Mouse (Mus musculus) testis, adult 2 months (tissue): ENCODE results near the gene Oard1.

Experiments used
- CTCF ChIP-seq: fragments of 200-500 bp; IDR thresholded peaks from 2 replicates; pipeline ENCODE4 v1.5.1; 2012; ENCODE audit warnings: low read depth, mild to moderate bottlenecking, inconsistent platforms, low read length, moderate library complexity; ENCODE audit not compliant: control insufficient read depth, insufficient read depth, insufficient replicate concordance
- POLR2A ChIP-seq: fragments of 200-500 bp; IDR thresholded peaks from 2 replicates; pipeline ENCODE4 v1.6.1; 2012; ENCODE audit warnings: low read depth, mild to moderate bottlenecking, inconsistent platforms, low read length, moderate library complexity; ENCODE audit not compliant: control insufficient read depth

DNA sequence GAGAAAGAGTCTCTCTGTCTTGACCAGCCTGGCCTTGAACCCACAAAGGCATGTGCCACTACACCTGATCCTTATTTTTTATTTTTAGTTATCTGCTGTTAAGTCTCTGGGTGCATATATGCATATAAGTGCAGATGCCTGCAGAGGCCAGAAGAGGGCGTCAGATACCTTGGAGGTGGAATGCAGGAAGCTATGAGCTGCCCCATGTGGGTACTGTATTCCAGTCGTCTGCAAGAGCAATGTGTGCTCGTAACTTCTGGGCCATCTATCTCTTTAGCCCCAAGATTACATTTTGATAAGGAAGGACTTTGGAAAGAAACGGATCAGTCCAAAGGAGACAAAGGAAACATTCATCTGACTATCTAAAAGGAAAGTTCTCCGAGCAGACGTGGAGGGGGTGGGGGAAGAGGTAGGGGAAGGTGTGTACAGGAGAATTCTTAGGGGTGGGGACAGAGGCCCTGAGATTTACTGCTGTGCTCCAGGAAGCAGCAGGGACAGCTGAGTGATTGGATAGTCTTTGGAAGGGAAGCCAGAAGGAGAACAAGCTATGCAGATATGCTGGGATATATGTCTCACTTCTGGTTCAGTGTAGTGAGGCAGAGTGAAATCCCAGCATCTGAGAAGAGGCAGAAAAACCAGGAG is 24.0 kb downstream of the Oard1 start:
- TF ChIP-seq CTCF (no peak; the same call in 1 of the 2 replicates), POLR2A (no peak)
